Mouse (Mus musculus) limb, embryonic 14.5 days (tissue): ENCODE results near the gene Ephb2. TPM values are rescaled to one million over a fixed set of nuclear protein-coding genes. Genes with fewer than 3 reads are reported as not detected.

Experiments
- ATAC-seq: fragments of 200-750 bp; cut with Nextera tagmentation; 2 replicates; pipeline ENCODE4 v1.8.0; 2017; ENCODE audit warnings: low read depth, moderate number of reproducible peaks, moderate TSS enrichment; ENCODE audit not compliant: low FRiP score
- DNase-seq: peaks from one replicate; pipeline ENCODE4 v3.0.0-alpha.2; 2015; ENCODE audit warnings: low spot score
- H3K27ac ChIP-seq: fragments of 300-500 bp; sonication (generic); replicated peaks from 2 replicates; pipeline ENCODE4 v1.5.1; 2014; ENCODE audit warnings: low read depth, mild to moderate bottlenecking, low read length, moderate library complexity, mixed read lengths
- H3K27me3 ChIP-seq: fragments of 300-500 bp; sonication (generic); 2 replicates; pipeline ENCODE4 v1.6.1; 2014; ENCODE audit warnings: low read length, mixed read lengths; ENCODE audit not compliant: control insufficient read depth, insufficient read depth
- H3K36me3 ChIP-seq: fragments of 300-500 bp; sonication (generic); 2 replicates; pipeline ENCODE4 v1.6.1; 2014; ENCODE audit warnings: mild to moderate bottlenecking, low read length, moderate library complexity, mixed read lengths; ENCODE audit not compliant: control insufficient read depth, insufficient read depth
- H3K4me1 ChIP-seq: fragments of 300-500 bp; sonication (generic); 2 replicates; pipeline ENCODE4 v1.6.1; 2014; ENCODE audit warnings: antibody characterized with exemption, low read length, mixed read lengths; ENCODE audit not compliant: control insufficient read depth, insufficient read depth
- H3K4me2 ChIP-seq: fragments of 300-500 bp; sonication (generic); replicated peaks from 2 replicates; pipeline ENCODE4 v1.6.1; 2014; ENCODE audit warnings: low read depth, mild to moderate bottlenecking, low read length, moderate library complexity; ENCODE audit not compliant: severe bottlenecking
- H3K4me3 ChIP-seq: fragments of 300-500 bp; sonication (generic); replicated peaks from 2 replicates; pipeline ENCODE4 v1.5.1; 2014; ENCODE audit warnings: low read length
- H3K9ac ChIP-seq: fragments of 300-500 bp; sonication (generic); 2 replicates; pipeline ENCODE4 v1.6.1; 2014; ENCODE audit warnings: mild to moderate bottlenecking, low read depth, low read length, moderate library complexity; ENCODE audit not compliant: severe bottlenecking
- H3K9me3 ChIP-seq: fragments of 300-500 bp; sonication (generic); 2 replicates; pipeline ENCODE4 v1.6.1; 2016; ENCODE audit warnings: low read length; ENCODE audit not compliant: control insufficient read depth
- POLR2A ChIP-seq: fragments of 200-500 bp; IDR thresholded peaks from 2 replicates; pipeline ENCODE4 v1.8.0; 2012; ENCODE audit warnings: inconsistent platforms, mild to moderate bottlenecking, moderate library complexity, borderline replicate concordance; ENCODE audit not compliant: insufficient read depth, insufficient read length; ENCODE audit errors: extremely low read depth
- WGBS: fragments of 180-500 bp; shearing (Covaris S2); extraction: QIAGEN DNeasy Blood & Tissue Kit; methylation state at CpG from one replicate; pipeline ENCODE4 v1.1.7; 2014; 5-methylcytosine and 5-hydroxymethylcytosine counted together
- polyA plus RNA-seq, 2 experiments: library from polyadenylated mRNA; depleted of rRNA in 1 of 2; stranded (reverse) in 1 of 2; unstranded in 1 of 2; fragments of >200 nt; fragmentation: Nextera tagmentation in 1 of 2; extraction: Ambion mirVana in 1 of 2; gene quantifications; 2 replicates each; pipeline versions ENCODE4 v1.2.1 to v1.2.3; 2012 to 2014

The Ephb2 gene
- polyA plus RNA-seq, 2 experiments = 17.9 to 45.2 TPM

DNA sequence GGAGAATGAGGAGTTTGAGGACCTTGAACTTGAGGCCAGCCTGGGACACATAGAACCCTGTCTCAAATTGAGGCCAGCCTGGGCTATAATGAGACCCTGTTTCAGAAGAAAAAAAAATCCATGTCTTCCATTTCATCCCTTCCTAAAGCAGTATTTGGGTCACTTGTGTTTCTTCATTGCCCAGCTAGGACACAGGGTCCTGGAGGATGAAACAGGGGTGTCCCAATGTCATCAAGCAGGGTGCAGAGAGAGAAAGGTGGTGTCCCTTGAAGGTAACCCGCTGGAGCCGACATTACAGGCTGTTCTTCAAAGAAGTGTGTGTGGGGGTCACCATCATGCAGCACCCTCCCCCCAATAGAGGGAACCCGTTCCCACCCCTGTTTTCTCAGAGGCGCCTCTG lies 86.4 kb downstream of the Ephb2 start:
- Histone ChIP-seq H3K27me3 (no peaks in the 10 kb centered on the region), H3K36me3 (no peaks in the 10 kb centered on the region), H3K4me2 (no peak overlapping the region), H3K9me3 (no peaks in the 10 kb centered on the region), H3K27ac (no peak overlapping the region), H3K4me1 (peaks cover 14% of the 10 kb centered on the region), H3K4me3 (no peak overlapping the region), H3K9ac (no peak overlapping the region)
- 23% methylated on average over 4 of the region's 4 CpGs for WGBS
- DNase-seq (no peak), ATAC-seq (no peak)
- no peak for TF ChIP-seq POLR2A

DNA sequence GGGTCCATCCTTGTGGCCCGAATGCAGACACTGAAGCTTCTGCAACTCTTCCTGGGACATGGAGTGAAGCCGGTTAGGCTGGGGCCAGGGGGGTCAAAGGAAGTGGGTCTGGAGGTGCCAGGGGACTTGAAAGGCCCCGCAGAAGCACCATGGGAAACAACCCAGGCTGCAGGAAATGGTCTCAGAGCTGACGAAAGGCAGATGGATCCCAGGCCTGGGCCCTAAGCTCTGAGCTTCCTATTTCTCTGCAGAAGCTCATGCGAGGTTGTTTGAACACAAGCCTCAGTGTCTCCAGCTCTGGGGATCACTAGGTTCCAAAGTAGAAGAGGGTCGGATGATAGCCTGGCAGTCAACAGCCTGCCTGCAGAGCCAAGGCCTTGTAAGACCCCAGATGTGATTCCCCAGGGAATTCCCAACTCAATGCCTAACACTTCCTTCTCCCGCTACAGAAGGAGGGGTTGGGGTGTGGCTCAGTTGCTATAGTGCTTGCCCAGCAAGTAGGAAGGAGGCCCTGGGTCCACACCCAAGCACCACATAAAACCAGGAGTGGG lies 86.9 kb downstream of the Ephb2 start:
- no peaks in the 10 kb centered on the region for H3K27me3 ChIP-seq
- no peaks in the 10 kb centered on the region for H3K9me3 ChIP-seq
- no peak overlapping the region for H3K4me3 ChIP-seq
- 23% methylated on average over 7 of the region's 7 CpGs for WGBS
- H3K4me1 ChIP-seq = peaks cover 12% of the 10 kb centered on the region
- H3K9ac ChIP-seq = no peak overlapping the region
- H3K36me3 ChIP-seq = no peaks in the 10 kb centered on the region
- TF ChIP-seq POLR2A = no peak
- H3K4me2 ChIP-seq = no peak overlapping the region
- no peak for DNase-seq
- no peak overlapping the region for H3K27ac ChIP-seq
- ATAC-seq = no peak

DNA sequence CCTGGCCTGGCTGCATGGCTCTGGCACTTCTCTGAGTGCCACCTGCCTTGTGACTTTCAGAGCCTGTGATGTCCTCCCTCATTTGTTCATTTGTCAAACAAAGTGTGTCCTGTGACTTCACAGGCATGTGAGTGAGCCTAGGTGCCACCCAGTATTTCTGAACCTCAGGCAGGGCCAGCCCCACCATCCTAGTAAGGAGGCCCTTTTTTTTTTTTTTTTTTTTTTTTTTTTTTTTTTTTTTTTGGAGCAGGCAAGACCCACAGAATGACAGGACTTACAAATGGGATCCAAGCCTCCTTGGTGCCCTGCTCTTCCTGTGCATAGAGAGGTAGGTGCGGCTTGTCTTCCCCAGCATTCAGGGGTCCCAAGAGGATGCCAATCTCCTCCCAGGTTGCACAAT lies 89.3 kb downstream of the Ephb2 start:
- H3K9ac ChIP-seq = no peak overlapping the region
- WGBS = 58% methylated on average over 1 of the region's 1 CpGs
- no peak overlapping the region for H3K27ac ChIP-seq
- H3K36me3 ChIP-seq = no peaks in the 10 kb centered on the region
- TF ChIP-seq POLR2A = no peak
- no peak for ATAC-seq
- peaks cover 18% of the 10 kb centered on the region for H3K4me1 ChIP-seq
- H3K4me2 ChIP-seq = no peak overlapping the region
- no peak for DNase-seq
- no peaks in the 10 kb centered on the region for H3K9me3 ChIP-seq
- H3K4me3 ChIP-seq = no peak overlapping the region
- no peaks in the 10 kb centered on the region for H3K27me3 ChIP-seq

DNA sequence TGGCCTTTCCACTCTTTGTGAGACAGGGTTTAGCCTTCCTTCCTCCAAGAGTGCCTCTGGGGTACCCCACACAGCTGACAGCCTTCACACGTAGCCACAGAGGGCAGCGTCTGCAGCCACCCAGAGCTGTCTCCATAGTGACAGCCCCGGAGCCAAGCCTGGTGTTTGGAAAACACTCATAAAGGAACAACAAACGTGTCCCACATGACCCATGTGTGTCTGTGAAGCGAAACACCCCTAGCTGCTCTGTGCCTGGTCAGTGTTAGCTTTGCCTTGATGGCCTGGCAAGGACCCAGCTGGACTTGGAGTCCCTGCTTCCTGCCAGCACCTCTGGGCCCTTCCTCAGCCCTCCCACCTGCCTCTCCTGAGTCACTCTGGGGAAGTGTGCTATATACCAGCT lies 93.1 kb downstream of the Ephb2 start:
- Histone ChIP-seq H3K4me2 (no peak overlapping the region), H3K36me3 (no peaks in the 10 kb centered on the region), H3K27ac (no peak overlapping the region), H3K4me1 (peaks cover 6% of the 10 kb centered on the region), H3K9me3 (no peaks in the 10 kb centered on the region), H3K9ac (no peak overlapping the region), H3K4me3 (no peak overlapping the region), H3K27me3 (no peaks in the 10 kb centered on the region)
- DNase-seq (no peak), ATAC-seq (no peak)
- no peak for TF ChIP-seq POLR2A
- 20% methylated on average over 5 of the region's 5 CpGs for WGBS

DNA sequence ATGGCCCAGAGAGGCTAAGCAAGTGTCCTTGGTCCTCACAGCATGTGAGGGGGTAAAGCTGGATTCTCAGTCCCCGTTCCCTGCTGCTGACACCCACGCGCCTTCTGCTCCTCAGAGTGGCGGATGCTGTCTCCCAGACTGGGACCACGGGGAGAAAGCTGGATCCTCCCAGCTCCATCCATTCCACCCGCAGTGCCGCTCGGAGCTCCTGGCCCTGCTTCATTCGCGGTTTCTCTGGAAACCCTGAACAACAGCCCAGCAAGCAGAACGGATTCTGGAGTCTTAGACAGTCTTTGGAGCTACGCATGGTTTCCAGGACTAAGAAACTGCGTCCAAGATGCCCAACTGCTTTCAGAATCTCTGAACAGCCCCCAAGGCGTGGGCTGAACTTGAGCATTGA lies 93.9 kb downstream of the Ephb2 start:
- whole genome bisulfite sequencing = 74% methylated on average over 14 of the region's 14 CpGs
- Histone ChIP-seq H3K4me1 (peaks cover 6% of the 10 kb centered on the region), H3K36me3 (no peaks in the 10 kb centered on the region), H3K4me2 (no peak overlapping the region), H3K9ac (no peak overlapping the region), H3K27me3 (no peaks in the 10 kb centered on the region), H3K27ac (no peak overlapping the region), H3K4me3 (no peak overlapping the region), H3K9me3 (no peaks in the 10 kb centered on the region)
- no peak for DNase-seq
- no peak for ATAC-seq
- no peak for TF ChIP-seq POLR2A

DNA sequence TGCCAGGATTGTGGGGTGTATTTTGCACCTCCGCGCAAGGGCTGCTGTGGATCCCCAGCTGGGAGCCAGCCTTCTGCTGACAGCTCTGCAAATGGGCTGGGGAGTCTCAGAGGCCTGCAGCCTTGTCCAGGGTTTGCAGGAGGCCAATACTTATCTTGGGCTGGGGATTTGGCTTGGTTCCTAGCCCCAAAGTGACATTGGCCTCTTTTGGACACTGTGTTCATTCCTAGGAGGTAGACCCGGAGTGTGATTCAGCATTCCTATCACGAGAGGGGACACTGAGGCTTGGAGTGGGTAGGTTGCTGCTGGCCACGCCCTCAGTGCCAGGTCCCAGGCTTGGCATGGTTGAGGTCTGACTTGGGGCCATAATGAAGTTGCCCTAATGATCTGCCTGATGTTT lies 94.8 kb downstream of the Ephb2 start:
- Histone ChIP-seq H3K4me1 (peaks cover 7% of the 10 kb centered on the region), H3K4me2 (no peak overlapping the region), H3K27me3 (no peaks in the 10 kb centered on the region), H3K4me3 (no peak overlapping the region), H3K27ac (no peak overlapping the region), H3K36me3 (no peaks in the 10 kb centered on the region), H3K9me3 (no peaks in the 10 kb centered on the region), H3K9ac (no peak overlapping the region)
- ATAC-seq = no peak
- TF ChIP-seq POLR2A = no peak
- DNase-seq = no peak
- 95% methylated on average over 5 of the region's 5 CpGs for WGBS
